Mouse (Mus musculus) cerebellum, adult 2 months (tissue): ENCODE measurements around the gene Mme.

Experiments
- CTCF ChIP-seq: fragments of 200-500 bp; IDR thresholded peaks from 2 replicates; pipeline ENCODE4 v1.5.1; 2011; ENCODE audit warnings: low read depth, mild to moderate bottlenecking, control low read depth, low read length, moderate library complexity, borderline replicate concordance; ENCODE audit not compliant: insufficient read depth
- POLR2A ChIP-seq: fragments of 200-500 bp; IDR thresholded peaks from 2 replicates; pipeline ENCODE4 v1.6.1; 2011; ENCODE audit warnings: low read length, control low read depth, borderline replicate concordance; ENCODE audit not compliant: insufficient read depth

DNA sequence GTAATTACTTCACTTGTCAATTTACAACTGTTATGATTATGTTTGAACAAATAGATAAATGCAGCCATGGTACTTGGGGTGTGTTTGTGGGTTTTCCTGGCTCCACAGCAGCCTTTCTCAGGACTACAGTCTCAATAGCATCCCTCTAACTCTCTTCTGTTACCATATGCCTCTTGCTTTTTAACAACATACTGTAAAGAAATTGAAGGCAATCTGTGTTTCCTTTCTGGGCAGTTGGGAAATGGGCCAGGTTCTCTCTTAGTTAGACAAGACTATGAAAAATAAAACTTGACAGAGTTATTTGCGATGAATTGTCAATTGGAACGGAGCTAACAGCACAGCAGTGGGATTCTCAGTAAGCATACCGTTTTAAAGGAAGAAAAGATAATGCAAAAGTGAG, 44.8 kb upstream of the Mme start:
- TF ChIP-seq CTCF (no peak), POLR2A (no peak)
